Mouse (Mus musculus): ENCODE data around the gene Cblb. TPM values are rescaled to one million over a fixed set of nuclear protein-coding genes. Genes with fewer than 3 reads are reported as not detected.
A peak's percentile ranks its signal among the peaks of the same experiment; 100 is the strongest.

The Cblb gene
- total RNA-seq, 2 experiments from 2014 or later = 25.1 to 27.0 TPM

DNA sequence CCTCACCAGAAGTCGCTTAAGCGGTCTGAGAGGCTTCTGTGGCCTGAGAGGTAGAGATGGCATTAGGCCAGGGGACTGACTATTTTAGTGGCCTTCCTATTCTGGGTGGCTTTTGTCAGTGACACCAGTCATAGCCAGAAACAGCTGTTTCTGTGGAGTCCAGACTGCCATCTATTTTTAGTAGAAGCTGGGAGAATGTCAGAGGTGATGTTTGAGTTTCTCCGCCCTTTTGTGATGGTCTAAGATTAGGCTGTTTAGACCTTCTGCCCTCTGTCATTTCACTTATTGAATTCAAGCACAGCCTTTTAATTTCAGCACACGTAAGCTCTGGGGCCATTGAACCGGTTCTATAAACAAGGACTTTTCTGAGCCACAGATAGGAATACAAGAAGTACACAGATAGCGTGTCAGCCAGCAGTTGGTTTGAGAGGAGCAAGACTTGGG lies 40.8 kb downstream of the Cblb start:
- no peak for DNase-seq

DNA sequence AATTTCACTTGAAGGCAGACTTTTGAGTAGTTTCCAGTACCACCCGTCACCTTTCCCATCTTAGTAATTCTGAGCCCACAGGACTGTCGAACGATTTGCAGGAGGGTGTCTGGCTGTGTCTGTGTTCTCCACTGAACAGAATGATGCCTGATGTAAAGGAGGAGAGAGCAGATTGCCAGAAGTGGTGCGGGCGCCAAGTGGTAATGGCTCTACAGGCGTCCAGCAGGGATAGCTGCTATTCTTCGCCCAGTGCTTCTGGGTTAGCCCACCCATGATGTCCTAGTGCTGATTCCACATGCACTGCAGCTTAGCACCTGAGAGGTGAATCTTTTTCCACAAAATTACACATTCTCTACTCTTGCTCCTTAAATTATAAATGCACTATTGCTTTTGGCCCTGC lies 45.6 kb downstream of the Cblb start:
- DNase-seq = no peak

DNA sequence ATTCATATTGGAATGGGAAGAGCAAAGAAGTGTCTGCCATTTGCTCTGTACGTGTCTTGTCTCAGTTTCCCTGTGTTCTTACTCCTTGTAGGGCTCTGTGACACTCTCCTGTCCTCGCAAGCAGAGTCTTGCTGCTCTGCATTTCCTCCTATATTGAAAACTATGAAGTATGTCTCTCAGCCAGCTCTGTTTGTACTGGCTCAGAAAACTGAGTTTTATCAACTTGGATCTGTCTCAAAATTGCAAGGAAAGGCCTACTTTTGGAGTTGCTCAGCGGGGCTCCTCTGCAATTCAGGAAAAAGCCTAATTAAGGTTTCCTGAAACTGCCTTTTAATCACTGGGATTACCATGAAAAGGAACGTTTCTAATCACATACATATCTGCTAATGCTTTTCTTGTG lies 46.9 kb downstream of the Cblb start:
- DNase-seq = no peak

- DNase-seq = peak; percentile 64
Measured at GRCm38 (mm10) chr16:52078758-52079474, 47.9 kb downstream of the Cblb start.

- no peak for DNase-seq
Measured at GRCm38 (mm10) chr16:52079475-52079823, 48.4 kb downstream of the Cblb start.

GRCm38 (mm10) chr16:52080619-52081395 lies 49.8 kb downstream of the Cblb start:
- DNase-seq = no peak

DNA sequence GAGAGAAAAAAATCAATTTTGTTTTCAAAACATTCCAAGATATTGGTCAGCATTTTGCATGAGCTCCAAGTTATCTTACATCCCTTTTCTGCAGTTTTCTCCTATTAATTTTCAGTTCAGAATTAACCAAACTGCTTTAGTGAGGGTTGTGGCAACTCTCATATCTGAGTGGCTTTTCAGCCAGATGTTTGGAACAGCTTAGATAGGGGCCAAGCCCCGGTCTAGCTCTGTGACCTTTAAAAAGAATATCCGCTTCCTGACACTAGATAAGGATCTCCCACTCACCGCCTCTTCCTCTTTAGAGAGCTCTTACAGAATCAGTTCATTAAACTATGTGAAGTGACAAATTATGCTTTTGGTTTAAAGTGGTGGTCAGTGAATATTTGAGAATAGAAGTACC lies 50.7 kb downstream of the Cblb start:
- DNase-seq = no peak

GRCm38 (mm10) chr16:52086793-52087450 lies 55.9 kb downstream of the Cblb start:
- DNase-seq = no peak

- no peak for DNase-seq
Measured at GRCm38 (mm10) chr16:52089354-52089753, 58.3 kb downstream of the Cblb start.

DNA sequence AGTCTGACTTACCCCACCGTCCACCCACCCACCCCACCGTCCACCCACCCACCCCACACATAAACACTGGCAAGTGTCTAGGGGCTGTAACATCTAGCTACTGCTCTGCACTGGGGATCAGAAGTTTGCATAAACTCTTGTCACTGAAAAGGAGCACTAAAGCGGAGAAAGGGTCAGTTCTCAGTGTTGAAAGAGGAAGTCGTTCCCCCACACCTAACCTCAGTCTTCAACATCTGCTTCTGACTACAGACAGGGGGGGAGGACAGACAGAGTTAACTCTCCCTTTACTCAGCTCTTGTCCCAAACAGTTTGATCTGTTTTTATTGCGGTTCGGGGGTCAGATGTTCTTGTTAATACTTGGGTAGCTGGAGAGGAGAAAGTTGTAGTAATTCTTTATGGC lies 59.9 kb downstream of the Cblb start:
- no peak for DNase-seq

DNA sequence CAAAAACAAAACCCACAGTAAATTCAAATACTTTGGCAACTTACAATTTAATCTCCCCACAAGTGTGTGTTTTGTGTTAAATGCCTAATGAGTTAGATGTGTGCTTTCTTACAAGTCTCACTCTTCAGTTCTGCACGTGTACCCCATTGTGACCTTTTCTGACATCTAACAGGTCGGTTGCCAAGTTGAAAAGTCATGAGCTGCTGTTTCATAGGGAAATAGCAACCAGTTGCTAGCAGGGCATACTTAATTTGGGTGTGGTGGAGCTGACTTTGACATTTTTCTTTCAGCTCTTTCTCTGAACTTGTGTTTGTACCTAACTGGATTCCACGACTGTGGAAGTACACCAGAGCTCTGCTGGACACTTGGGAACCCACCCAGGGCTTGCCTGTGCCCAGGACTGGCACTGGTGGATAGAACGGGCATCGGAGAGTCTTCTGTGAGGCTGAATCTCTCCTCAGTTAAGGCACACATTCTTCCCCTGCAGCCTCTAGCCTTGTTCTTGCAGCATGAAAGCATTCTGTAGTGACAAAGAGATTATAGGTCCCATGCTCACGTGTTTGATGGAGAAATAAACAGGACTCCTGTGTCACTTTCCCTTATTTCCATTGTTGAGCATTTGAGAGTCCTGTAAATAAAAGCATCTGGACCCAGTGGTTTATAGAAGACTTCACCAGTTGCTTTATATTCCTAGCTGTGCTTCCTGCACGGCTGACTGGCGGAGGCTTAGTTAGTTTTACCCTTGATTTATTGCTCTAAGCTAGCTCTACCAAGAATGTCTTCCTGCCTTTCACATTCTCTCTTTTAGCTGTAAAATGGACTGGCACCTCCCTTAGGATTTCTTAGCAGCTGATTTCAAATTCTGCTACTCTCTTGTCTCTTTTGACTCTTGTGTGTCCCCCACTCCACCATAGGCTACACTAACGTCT lies 62.6 kb downstream of the Cblb start:
- no peak for DNase-seq

DNA sequence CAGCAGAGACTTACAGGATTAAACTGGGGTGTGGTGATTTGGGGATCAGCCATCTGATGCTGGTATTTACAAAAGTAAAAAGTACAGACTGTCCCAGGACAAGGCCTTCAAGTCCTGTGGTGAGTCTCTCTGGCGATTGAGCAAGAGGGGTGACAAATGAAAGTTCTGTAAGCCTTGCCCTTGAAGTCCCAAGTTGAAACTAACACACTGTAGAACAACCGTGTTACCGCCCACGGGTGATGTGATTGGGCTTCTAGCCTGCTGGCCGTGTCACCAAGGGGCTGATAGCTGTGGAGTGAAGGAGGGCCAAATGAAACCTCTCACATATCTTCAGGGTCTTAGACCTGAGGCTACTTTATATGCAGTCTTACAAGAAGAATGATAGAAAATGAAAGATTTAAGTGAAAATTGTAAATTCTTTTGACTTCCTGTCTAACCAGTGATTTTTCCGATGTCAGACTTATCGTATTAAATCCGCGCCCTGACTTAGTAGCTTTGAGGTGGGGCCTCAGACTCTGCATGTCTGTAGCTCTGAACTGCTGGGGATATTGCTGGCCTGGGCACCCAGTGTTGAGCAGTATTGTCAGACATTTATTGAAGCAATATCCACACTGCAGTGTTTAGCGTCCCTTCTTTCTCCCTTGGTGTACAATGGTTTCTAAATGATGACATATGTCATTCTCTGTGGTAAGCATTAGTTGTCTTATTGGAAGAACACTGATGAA lies 63.9 kb downstream of the Cblb start:
- DNase-seq = peak; percentile 68

GRCm38 (mm10) chr16:52095643-52096042 lies 64.6 kb downstream of the Cblb start:
- peak; percentile 33 for DNase-seq

- no peak for DNase-seq
Measured at GRCm38 (mm10) chr16:52100466-52100865, 69.4 kb downstream of the Cblb start.

DNA sequence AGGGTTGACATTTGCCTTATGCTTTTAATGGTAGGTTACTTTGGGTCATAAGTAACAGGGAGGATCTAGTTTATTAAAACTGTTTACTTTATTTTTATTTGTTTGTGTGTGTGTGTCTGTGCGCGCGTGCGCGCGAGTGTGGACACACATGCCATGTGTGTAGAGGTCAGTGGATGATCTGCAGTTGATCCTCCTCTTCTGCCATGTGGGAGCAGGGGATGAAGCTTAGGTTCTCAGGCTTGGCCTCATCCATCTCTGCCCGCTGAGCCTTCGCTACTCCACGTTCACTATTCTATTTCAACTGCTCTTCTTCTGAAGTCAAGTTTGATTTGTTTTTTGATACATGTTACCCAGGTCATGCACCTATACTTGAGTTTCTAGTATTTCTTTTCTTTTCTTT lies 73.6 kb downstream of the Cblb start:
- DNase-seq = no peak

DNA sequence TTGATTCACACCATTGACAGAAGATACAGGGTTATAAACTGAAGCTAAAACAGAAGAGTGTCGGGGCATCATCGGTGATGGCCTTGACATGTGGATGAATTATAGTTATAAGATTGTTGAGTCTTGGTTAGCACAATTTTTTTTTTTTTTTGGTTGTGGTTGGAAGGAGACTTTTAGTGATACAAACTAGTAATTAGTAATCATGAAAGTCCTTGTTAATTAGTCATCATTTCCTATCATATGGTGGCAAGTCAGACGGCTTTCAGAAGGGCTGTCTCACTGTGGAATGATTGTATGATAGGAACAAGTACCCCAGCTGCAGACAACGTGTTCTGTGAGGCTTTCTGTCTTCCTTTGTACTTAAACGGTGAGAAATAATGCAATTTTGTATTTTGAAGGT lies 76.8 kb downstream of the Cblb start:
- DNase-seq = no peak

GRCm38 (mm10) chr16:52114473-52114872 lies 83.4 kb downstream of the Cblb start:
- DNase-seq = no peak

DNA sequence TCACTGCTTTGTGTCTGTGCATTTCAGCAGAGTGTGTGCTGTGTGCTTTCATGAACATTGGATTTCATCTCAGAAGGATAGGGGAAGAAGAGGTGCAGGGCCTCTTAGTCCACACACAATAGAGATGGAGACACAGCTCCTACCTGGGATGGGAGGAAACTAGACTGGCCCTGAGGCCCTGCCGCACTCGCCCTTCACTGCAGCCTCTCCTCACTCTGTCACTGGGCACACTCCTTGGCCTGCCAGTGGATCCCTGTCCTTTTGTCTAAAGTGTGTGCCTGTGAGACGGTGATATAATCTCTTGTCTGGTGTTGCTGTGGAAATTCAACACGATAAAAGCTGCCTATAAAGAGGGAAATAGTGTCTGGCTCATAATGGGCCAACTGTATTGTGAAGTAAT lies 88.0 kb downstream of the Cblb start:
- no peak for DNase-seq

- no peak for DNase-seq
Measured at GRCm38 (mm10) chr16:52124974-52125373, 93.9 kb downstream of the Cblb start.

DNA sequence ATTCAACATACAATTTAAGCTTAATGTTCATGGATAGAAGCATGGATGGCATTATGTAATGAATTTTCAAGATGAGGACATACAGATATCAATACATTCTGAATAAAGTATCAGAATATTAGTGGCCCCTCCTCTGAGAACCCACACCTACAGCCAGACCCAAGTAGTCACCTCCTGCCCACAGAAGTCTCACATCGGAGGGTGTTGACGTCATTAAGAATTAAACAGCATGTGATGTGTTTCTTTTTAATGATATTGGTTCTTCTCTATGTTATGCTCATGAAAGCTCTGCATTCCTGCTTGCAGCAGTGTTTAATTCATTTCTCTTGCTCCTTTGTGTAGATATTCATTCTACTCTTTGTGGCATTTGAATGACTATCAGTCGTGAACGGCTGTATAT lies 94.9 kb downstream of the Cblb start:
- no peak for DNase-seq

DNA sequence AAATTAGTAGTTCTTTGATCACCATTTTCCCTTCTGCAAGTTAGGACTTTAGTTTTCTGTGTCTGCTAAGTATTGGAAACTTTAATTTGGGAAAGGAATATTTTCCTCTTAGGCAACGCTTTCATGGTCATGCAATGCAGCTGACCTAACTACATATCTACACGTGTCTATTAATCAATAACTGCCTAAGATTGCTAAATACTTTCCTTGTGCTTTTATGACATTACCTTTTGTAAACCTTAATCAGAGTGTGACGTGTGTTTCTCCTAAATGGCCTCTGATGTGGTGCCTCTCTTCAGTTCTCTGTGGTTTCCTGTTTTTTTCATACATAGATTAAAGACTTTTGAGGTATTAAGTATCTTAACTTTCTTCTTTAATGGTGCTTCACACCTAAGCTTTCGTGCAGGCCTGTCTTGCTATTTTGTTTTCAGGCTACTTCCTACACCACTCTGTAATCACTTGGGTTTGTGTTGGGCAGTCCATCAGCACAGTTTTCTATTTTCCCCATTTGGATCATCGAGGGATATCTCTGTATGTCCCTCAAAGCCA lies 98.4 kb downstream of the Cblb start:
- no peak for DNase-seq
